Mouse (Mus musculus) heart, adult 2 months (tissue): ENCODE measurements around the gene Smg6.

Experiments used
- CTCF ChIP-seq: fragments of 200-600 bp; IDR thresholded peaks from 2 replicates; pipeline ENCODE4 v1.8.1; 2022; ENCODE audit warnings: antibody characterized with exemption, mild to moderate bottlenecking, moderate library complexity
- EP300 ChIP-seq: fragments of 200-500 bp; IDR thresholded peaks from 2 replicates; pipeline ENCODE4 v1.6.1; 2011; ENCODE audit warnings: low read depth, low read length, control low read depth; ENCODE audit not compliant: insufficient read depth
- POLR2A ChIP-seq: fragments of 200-500 bp; IDR thresholded peaks from 2 replicates; pipeline ENCODE4 v1.6.1; 2011; ENCODE audit warnings: mild to moderate bottlenecking, low read depth, low read length, control low read depth; ENCODE audit not compliant: insufficient read depth

- TF ChIP-seq POLR2A (no peak), CTCF (no peak), EP300 (no peak)
Observed at GRCm38 (mm10) chr11:75119841-75120240, 194.2 kb downstream of the Smg6 start.
